Mouse (Mus musculus): ENCODE data around the gene Tet3. TPM values are rescaled to one million over a fixed set of nuclear protein-coding genes. Genes with fewer than 3 reads are reported as not detected.

The Tet3 gene
- polyA plus RNA-seq (2012; rRNA removed), result 2.9 and 3.7 TPM in 2 replicates

GRCm38 (mm10) chr6:83459034-83459644, at the start of gene Tet3:
Gene Tet3 (minus strand): TSS chr6:83459084.

GRCm38 (mm10) chr6:83506258-83507167, 47.6 kb upstream of the Tet3 start, which contains the start of gene Dguok:
Gene Dguok (minus strand): TSS chr6:83506969.

GRCm38 (mm10) chr6:83348873-83349272, 110.0 kb downstream of the Tet3 start, which contains the start of gene Bola3:
Gene Bola3 (plus strand): TSS chr6:83349147.

GRCm38 (mm10) chr6:83325525-83326393, 133.1 kb downstream of the Tet3 start, which contains the start of the genes Mthfd2 and Mob1a:
Gene Mthfd2 (minus strand): TSS chr6:83325908.
Gene Mob1a (plus strand): TSS chr6:83326016.

Other genes starting within 250 kb of the Tet3 start
- gene Slc4a5, start 239.3 kb downstream of the Tet3 start, polyA plus RNA-seq (2012; rRNA removed), result 1.2 and 1.3 TPM in 2 replicates
- 47.3 and 52.6 TPM in 2 replicates for gene Mthfd2, start 133.2 kb downstream of the Tet3 start, polyA plus RNA-seq (2012; rRNA removed)
- 25.8 and 32.2 TPM in 2 replicates for gene Mob1a, start 133.1 kb downstream of the Tet3 start, polyA plus RNA-seq (2012; rRNA removed)
- 87.6 and 91.5 TPM in 2 replicates for gene Bola3, start 109.9 kb downstream of the Tet3 start, polyA plus RNA-seq (2012; rRNA removed)
- gene Dguok, start 47.9 kb upstream of the Tet3 start, polyA plus RNA-seq (2012; rRNA removed), result 15.9 and 16.2 TPM in 2 replicates
- 1.7 and 2.4 TPM in 2 replicates for gene Actg2, start 77.2 kb upstream of the Tet3 start, polyA plus RNA-seq (2012; rRNA removed)
- 6.3 and 7.0 TPM in 2 replicates for gene Stambp, start 113.6 kb upstream of the Tet3 start, polyA plus RNA-seq (2012; rRNA removed)
- gene Clec4f, start 197.1 kb upstream of the Tet3 start, polyA plus RNA-seq (2012; rRNA removed), result 3.7 and 4.2 TPM in 2 replicates
- gene Cd207, start 218.8 kb upstream of the Tet3 start, polyA plus RNA-seq (2012; rRNA removed), result 0.15 and 0.22 TPM in 2 replicates